ENCODE assay signal across 7 mouse cellular contexts in the genomic region with DNA sequence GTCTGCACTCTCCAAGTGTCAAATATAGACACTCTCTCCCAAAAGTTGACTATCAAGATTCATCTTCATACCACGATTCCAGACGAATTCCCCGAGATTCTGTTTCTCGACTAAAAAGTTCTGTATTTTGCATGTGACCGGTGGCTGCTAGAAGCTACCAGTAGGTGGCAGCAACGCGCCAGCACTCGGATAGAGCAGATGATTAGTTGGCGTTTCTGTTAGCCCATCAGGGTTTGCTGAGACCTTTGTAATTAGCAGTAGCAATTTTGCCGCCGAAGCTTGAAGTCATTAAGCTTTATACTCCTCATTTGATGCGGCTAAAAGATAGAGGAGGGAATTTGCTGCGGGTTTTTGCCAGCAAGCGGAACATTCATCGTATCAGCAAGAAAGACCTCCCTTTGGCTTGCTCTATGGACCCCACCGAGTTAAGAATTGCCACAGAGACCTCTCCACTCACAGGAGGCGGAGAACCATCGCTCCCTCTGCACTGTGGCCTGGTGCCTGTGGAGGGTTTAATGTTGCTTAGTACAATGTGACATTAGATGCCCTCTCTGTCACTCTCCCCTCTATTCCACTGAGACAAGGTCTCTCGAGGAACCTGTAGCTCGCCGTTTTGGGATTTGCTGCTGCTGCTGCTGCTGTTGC. TPM values are rescaled to one million over a fixed set of nuclear protein-coding genes. Genes with fewer than 3 reads are reported as not detected.
DNase-seq lines count a peak whose midpoint lies in the region; ATAC-seq and TF ChIP-seq lines count a peak whose summit lies in the region.

No protein-coding gene starts in this region.

- H3K4me3 ChIP-seq in forebrain, embryonic 13.5 days: no peak overlapping the region
- H3K4me3 ChIP-seq in hindbrain, embryonic 13.5 days: no peak overlapping the region
- no peak overlapping the region for H3K4me3 ChIP-seq in left cerebral cortex, adult 2 months

- intact Hi-C loops in left cerebral cortex, adult 2 months (cut with DNase I): loop anchor here (1.0 to 5.0 kb wide), 2 partner anchors 110 to 127 kb away; a partner anchor contains a TSS

- no peak overlapping the region for H3K9ac ChIP-seq in forebrain, embryonic 13.5 days
- H3K9ac ChIP-seq in hindbrain, embryonic 13.5 days: no peak overlapping the region

- CTCF ChIA-PET in Patski (lab: Charles Lee): interaction anchor here (0.6 to 1.8 kb wide), 16 partner anchors 10 to 175 kb away, joined by 3 to 8 read pairs (median 3); no protein-coding TSS in a partner anchor

- ATAC-seq in Patski: peak; percentile 31
- 0 out of 2 replicates have a peak, but pooled peaks have one; percentile 45 for ATAC-seq in forebrain, embryonic 13.5 days
- peak; percentile 69; the same call in 1 of the 2 replicates for ATAC-seq in hindbrain, embryonic 13.5 days (ENCODE audit: low FRiP score)
- peak; percentile 83 for ATAC-seq in megakaryocyte-erythroid progenitor cell, adult 5-6 weeks (replicated peaks; ENCODE audit: low FRiP score, low TSS enrichment, poor library complexity, severe bottlenecking)

- peaks cover 62% of the 10 kb centered on the region for H3K27me3 ChIP-seq in Patski
- no peaks in the 10 kb centered on the region for H3K27me3 ChIP-seq in forebrain, embryonic 13.5 days
- H3K27me3 ChIP-seq in hindbrain, embryonic 13.5 days: no peaks in the 10 kb centered on the region

- peak overlapping the region; percentile 25; the same call in 1 of the 2 replicates for H3K4me2 ChIP-seq in forebrain, embryonic 13.5 days
- H3K4me2 ChIP-seq in hindbrain, embryonic 13.5 days: peak overlapping the region; percentile 6; the same call in 1 of the 2 replicates

- no peak overlapping the region for H3K27ac ChIP-seq in forebrain, embryonic 13.5 days
- peak overlapping the region; percentile 0; the same call in 1 of the 2 replicates for H3K27ac ChIP-seq in hindbrain, embryonic 13.5 days
- H3K27ac ChIP-seq in left cerebral cortex, adult 2 months: no peak overlapping the region

- no peaks in the 10 kb centered on the region for H3K36me3 ChIP-seq in forebrain, embryonic 13.5 days (ENCODE audit: poor library complexity, severe bottlenecking)
- H3K36me3 ChIP-seq in hindbrain, embryonic 13.5 days: no peaks in the 10 kb centered on the region

- POLR2A ChIA-PET in Patski (lab: Charles Lee): no interaction called here

- no peaks in the 10 kb centered on the region for H3K9me3 ChIP-seq in forebrain, embryonic 13.5 days (replicated peaks)
- H3K9me3 ChIP-seq in hindbrain, embryonic 13.5 days: no peaks in the 10 kb centered on the region

- DNase-seq in Patski (ENCODE audit: low read depth, low spot score): peak; percentile 9
- DNase-seq in c-Kit-positive CD71-positive TER-119-negative erythroid progenitor cells, embryonic 14.5 days (ENCODE audit: low read depth): peak; percentile 38
- DNase-seq in left cerebral cortex, adult 2 months (ENCODE audit: extremely low spot score in 1 of 2, low spot score in 2 of 2): peak; percentile 60 to 61
- DNase-seq in right cerebral cortex, postnatal 36 days (ENCODE audit: low spot score in 2 of 2): peak; percentile 27 to 50

- peak; percentile 98 for TF ChIP-seq CTCF in Patski (IDR thresholded peaks at IDR 0.05)
- TF ChIP-seq CTCF in left cerebral cortex, adult 2 months (IDR thresholded peaks at IDR 0.05): peak; percentile 94

- in situ Hi-C loops in Patski (cut with MboI; ENCODE audit: low pct_unique_long_range_greater_than_20kb): no loop called here

- 27% methylated on average over 21 of the region's 21 CpGs for WGBS in forebrain, embryonic 13.5 days
- 27% methylated on average over 21 of the region's 21 CpGs for WGBS in hindbrain, embryonic 13.5 days

- H3K4me1 ChIP-seq in forebrain, embryonic 13.5 days: no peaks in the 10 kb centered on the region
- no peaks in the 10 kb centered on the region for H3K4me1 ChIP-seq in hindbrain, embryonic 13.5 days (replicated peaks)

RNA-seq across cellular contexts. Expression of a gene that starts 50.6 kb away (rescaled TPM):
- polyA plus RNA-seq in Patski (2021): not detected
- not detected in 2 replicates for polyA plus RNA-seq in forebrain, embryonic 13.5 days (2015; fragmentation: Nextera tagmentation; extraction: Ambion mirVana)
- polyA plus RNA-seq in hindbrain, embryonic 13.5 days (2015; fragmentation: Nextera tagmentation; extraction: Ambion mirVana): 0.06 and 0.19 TPM in 2 replicates
- total RNA-seq in left cerebral cortex, adult 2 months (2021): under 1 TPM; 0.23 to 0.25 TPM
- 0.17 TPM in 1 of 2 replicates, not detected in the other for total RNA-seq in megakaryocyte-erythroid progenitor cell, adult 5-6 weeks (2014; fragmentation: Nextera tagmentation)
- not detected in 2 replicates for total RNA-seq in megakaryocyte-erythroid progenitor cell, adult 5-6 weeks (2017)

Comparison
In these comparisons a context has a peak if more than half of its experiments do, and no peak if none do; other contexts are left out.
1. ATAC-seq: peak in every context shown above with its lines; median percentile 83 in megakaryocyte-erythroid progenitor cell, adult 5-6 weeks; 69 in hindbrain, embryonic 13.5 days; 45 in forebrain, embryonic 13.5 days; 31 in Patski.
2. DNase-seq: peak in every context shown above with its lines; median percentile 60 in left cerebral cortex, adult 2 months; 38 in right cerebral cortex, postnatal 36 days; 38 in c-Kit-positive CD71-positive TER-119-negative erythroid progenitor cells, embryonic 14.5 days; 9 in Patski.